Mouse (Mus musculus) heart, postnatal 36 days (tissue): Measurements from ENCODE around the gene Fbxl5. TPM values are rescaled to one million over a fixed set of nuclear protein-coding genes. Genes with fewer than 3 reads are reported as not detected.
A peak's percentile ranks its signal among the peaks of the same experiment; 100 is the strongest.

ENCODE experiments used
- DNase-seq, 2 experiments: peaks; one replicate each; pipeline ENCODE4 v3.0.0; 2021 to 2022
- intact Hi-C: fragments of 180-260 bp; cut with DNase I; formaldehyde crosslinking; loops from one replicate; pipeline ENCODE4 v1.15.1; 2025
- total RNA-seq, 2 experiments: library from RNA; stranded (reverse); gene quantifications; 2 replicates each; pipeline ENCODE4 v1.2.3; 2021

Fbxl5 gene
- 10 to 100 TPM; 37.6 to 38.0 TPM for total RNA-seq

DNA sequence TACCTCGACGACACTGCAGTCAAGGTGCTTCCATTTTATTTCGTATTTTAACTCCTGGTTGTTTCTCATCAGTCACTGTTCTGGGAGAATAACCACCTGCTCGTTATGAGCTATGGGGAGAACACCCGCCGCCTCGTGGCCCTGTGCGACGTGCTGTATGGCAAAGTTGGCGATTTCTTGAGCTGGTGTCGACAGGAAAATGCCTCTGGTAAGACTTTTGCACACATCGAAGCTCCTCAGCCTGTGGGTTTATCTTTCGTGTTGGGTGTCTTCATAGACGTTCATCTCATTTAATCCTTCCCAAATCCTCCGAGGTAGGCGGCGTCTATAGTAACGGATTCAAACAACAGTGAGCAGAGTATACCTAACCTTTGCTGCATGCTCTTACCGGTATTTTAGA lies at the start of gene Fbxl5:
Fbxl5 (minus strand) TSS at position 101 of the 400 bp plus-strand sequence.
- intact Hi-C loops: no loop called here
- no peak for DNase-seq

DNA sequence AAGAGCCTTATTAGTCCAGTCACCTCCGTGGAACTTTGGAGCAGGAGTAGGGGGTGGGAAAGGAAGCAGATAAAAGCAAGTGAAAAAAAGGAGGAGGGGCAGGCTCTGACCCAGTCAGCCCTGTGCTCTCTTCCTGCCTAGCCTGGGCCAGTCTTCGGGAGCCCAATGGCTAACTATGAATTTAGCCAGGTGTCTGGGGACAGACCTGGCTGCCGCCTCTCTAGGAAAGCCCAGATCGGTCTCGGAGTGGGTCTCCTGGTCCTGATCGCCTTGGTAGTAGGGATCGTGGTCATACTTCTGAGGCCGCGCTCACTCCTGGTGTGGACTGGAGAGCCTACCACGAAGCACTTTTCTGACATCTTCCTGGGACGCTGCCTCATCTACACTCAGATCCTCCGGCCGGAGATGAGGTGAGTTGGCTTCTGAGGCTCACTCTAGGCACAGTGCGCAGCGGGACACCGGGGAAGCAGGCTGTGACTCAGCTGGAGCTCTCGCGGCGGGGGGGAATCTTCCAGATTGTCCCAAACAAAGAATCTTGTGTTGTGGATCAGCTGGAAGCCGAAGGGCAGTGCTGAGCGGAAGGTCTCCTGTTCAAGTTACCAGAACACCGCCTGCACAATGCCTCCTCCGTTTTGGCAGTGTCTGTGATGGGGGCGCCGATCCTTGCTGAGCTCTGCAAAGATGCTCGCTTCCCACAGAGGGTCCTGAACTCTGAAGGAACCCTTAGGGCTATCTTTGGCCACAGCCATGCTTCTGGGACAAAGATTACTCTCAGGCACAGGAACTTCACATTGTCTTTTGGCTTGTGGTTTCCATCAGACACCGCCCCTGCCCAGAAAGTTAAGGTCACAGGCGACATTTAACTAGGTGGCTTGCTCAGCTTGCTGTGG lies 47.5 kb upstream of the Fbxl5 start:
- intact Hi-C loops: loop anchor here (1.0 to 2.0 kb wide), 2 partner anchors 14 to 25 kb away; no protein-coding TSS in a partner anchor
- DNase-seq: peak; percentile 52 to 61

DNA sequence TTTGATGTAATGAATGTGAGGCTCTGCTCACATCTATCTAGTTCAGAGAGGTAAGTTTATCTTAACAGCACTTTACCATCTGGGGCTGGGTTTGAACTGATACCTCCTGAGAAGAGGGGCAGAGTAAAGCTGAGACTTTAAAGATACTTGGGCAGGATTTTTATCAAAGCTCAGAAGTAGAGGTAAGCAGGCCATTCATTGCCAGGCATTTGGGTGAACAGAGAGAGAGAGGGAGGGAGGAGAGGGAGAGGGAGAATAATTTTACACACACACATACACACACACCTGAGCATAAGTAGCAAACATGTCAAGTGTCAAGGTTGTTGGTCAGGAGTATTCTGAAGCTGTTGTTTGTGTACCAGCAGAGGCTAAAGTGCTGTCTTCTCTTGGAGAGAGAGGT lies 46.8 kb upstream of the Fbxl5 start, which contains the start of gene Cd38:
Cd38 (plus strand) TSS at position 301 of the 400 bp plus-strand sequence.
- intact Hi-C loops: loop anchor here (1.0 to 2.0 kb wide), 2 partner anchors 13 to 24 kb away; no protein-coding TSS in a partner anchor
- DNase-seq: no peak

DNA sequence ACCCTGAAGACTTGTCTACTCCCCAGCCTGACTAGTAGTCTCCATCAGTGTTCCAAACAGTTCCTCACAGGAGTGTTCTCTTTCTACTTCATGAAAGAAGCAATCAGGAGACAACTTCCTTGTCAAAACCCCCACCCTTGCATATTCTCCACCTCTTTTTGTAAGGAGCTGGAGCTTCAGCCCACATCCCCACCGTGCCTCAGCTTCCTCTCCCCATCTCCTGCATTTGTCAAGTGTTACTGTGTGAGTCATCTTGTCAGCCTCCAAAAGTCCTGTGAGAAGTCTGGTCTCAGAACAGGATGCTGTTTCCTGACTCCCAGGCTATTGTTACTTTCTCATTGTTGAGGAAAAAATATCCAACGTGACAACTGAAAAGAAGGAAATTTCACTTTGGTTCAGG lies 43.9 kb upstream of the Fbxl5 start:
- no peak for DNase-seq
- intact Hi-C loops: no loop called here

DNA sequence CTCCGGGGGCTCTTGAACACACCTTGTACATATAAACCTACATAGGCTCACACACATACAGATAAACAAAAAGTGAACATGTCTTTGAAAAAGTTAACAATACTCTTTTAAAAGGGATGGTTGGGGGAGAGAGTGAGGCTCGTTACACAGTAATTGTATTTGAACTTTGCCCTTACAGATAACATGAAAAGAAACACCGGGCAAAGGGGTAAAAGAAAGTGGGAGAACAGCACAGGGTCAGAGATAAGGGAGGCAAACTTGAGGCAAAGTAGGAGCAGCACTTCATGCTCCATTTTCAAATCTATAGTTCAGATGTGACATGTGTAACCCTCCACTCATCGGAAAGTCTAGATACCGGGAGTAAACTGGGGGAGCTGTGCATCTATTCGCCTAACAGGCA lies 42.2 kb upstream of the Fbxl5 start:
- no peak for DNase-seq
- intact Hi-C loops: no loop called here

DNA sequence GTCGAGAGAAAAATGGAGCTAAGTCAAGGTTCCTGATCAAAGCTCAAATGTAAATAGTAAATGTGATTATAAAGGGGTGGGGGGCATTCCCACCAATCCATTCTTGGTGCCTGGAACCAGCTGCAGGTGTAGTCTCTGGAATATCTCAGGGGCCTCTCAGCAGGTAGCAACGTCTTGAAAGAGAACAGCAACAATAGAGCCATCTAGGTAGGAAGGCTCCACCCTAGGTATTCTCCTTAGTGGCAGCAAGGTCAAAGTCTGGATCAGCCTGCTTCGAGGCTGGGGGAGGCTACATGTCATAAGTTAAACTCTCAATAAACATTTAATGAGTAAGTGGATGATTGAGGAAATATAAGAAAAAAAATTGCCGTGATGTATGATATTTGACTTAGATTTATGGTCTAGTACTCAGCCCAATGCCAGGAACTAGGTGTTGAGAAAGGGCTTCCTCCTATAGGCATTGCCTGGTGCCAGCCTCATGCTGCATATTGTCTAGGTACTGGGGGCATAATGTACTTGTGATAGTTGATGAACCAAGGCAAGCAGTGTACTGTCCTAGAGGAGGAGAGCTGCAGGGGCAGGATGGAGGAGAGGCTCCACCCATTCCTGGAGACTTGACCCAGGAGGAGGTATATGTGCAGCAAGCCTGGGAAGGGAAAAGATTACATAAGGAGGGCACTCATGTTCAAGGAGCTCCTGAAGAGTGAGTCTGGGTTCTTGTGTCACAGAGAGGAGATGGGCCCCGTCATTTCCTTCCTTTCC lies 39.4 kb upstream of the Fbxl5 start:
- intact Hi-C loops: no loop called here
- no peak for DNase-seq

DNA sequence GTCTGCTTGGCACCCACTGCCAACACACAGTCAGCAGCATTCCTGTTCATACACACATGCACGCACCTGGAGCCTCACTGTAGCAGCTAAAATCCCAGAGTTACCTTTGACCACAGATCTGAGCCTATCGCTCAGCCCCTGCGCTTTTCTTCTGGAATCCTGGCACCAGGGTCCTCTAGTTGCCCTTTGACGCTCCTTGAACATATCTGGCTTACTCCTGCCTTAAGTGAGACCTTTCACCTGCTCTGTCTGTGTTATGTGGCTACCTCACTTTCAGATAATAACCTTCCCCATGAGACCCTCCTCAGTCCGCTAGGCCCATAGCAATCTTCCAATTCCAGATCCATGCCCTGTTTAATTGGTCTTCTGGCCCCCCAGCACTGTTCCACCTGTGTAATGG lies 38.7 kb upstream of the Fbxl5 start:
- intact Hi-C loops: no loop called here
- no peak for DNase-seq

DNA sequence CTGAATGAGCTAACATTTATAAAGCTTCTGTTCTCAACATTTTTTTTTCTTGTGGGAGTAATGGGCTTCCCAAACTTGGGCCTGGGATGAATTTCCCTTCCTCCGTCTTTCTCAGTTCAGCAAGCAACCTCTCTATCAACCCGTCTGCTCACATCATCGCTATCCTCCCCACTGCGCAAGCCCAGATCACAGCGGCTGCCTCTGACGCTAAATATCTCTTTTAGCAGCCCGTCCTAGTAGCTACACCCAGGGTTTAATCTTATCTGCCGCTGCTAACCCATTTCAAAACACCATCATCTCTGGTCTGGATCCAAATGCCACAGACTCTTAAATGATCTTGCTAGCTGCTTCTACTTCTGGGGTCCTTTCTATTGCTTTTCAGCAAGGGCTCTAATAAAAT lies 38.2 kb upstream of the Fbxl5 start:
- intact Hi-C loops: no loop called here
- no peak for DNase-seq

DNA sequence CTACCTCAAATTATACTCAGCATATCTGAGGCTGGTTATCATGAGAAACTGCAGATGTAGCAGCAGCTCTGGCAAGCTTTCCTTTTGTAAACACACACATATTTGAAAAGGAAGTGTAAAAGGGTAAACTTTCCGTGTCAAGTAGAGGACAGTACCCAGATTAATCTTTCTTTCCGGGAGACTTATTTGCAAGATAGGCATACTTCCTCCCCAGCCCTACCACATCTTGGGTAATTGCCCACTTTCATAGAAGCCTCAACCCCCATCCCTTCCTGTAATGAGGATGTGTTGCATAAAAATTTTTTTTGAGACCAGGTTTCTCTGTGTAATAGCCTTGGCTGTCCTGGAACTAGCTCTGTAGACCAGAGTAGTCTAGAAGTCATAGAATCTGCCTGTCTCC lies 34.3 kb upstream of the Fbxl5 start:
- intact Hi-C loops: loop anchor here (2.0 kb wide), 1 partner anchor 13 kb away; the partner anchor contains the start of gene Cd38
- no peak for DNase-seq

DNA sequence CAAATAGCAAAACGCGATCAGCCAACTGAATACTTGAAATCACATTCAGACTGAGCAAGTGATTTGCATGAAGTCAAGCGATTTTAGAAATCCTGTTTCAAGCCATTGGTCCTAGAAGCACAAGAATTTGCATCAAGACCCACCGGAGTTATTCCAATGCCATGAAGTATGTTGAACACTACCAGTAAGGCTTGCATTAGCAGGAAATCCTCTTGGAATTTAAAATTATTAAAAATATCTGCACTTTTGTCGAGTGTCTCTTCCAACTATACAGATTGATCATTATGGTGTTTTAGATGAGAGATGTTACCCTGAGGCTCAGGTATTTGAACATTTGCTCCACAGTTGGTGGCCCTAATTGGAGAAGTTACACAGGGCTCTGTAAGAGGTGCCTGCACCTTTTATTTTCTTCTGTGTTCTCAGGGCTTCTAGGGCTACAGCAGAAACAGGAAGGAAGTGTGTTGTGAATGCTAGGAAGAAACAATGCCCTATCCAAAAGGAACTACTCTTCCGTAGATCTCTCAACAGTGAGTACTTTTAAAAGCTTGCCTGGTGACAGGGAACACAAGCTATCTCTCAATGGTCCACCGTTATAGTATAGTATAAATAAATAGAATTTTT lies 32.5 kb upstream of the Fbxl5 start:
- DNase-seq: no peak
- intact Hi-C loops: loop anchor here (2.0 kb wide), 1 partner anchor 15 kb away; the partner anchor contains the start of gene Cd38

DNA sequence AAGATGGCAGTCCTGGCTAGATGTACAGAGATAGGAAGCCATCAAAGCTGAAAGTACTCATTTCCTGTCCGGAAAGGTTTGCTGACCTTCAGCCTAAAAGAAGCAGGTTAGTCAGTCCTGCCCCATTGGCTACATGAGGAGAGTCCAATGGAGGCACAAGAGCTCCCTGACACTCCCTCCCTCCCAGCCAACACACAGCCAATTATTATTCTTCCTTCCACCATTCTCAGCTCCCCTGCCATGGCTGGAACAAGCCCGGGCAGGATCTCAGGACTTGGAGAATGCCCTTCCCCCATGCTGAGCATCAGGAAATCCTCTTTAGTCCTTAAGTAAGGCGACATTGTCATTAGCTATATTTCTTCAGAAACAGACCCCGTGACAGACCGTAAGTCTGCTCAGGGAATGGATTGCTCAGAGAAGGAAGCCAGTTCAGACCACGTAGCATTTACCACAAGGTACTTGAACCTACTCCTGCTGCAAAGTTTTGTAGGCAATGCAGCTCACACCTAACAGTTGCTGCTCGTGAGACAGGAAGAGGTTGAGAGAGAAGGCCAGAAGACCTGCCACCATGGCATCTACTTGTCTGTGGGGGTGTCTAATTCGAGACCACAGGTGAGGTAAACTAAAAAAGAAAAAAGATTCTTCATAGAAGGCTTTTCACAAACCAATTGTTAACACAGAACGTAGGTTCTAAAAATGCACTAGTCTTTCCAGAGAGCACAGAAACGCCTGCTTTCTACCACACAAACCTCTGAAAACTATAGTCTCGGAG lies 31.8 kb upstream of the Fbxl5 start:
- no peak for DNase-seq
- intact Hi-C loops: no loop called here

DNA sequence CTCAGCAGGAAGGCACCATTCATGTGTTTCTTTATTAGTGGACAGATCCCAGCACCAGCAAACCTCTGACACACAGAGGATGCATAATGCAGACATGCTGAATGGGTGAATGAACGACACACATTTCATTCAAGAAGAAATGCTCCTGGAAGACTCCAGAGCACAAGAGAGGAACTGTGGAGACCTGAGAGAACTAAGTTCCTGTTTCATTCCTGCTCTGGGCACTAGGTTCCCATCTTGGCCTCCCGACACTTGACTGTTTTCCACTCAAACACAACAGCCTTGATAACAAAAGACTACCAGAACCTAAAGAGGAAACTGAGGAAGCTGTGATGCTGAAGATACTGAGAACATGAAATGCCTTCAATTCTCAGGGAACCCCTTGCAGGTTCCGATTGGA lies 26.8 kb upstream of the Fbxl5 start:
- intact Hi-C loops: no loop called here

DNA sequence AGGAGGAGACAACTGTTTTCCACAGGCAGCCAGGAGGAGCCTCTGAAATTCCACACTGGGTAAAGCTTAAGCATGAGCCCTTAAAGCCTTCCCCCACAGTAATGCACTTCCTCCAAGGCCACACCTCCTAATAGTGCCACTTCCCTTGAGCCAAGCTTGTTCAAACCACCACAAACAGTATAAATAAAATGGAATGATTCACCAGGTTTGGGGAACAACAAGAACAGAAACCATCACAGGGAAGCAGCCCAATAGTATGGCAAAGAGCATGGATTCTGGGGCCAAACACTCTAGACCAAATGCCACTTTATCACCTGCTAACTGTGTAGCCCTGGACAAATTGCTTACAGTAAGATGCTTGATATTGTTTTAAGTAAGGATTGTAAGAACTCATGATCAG lies 26.1 kb upstream of the Fbxl5 start:
- intact Hi-C loops: no loop called here
- no peak for DNase-seq

More for the DNA sequence above, 26.8 kb upstream of the Fbxl5 start:
- no peak for DNase-seq

DNA sequence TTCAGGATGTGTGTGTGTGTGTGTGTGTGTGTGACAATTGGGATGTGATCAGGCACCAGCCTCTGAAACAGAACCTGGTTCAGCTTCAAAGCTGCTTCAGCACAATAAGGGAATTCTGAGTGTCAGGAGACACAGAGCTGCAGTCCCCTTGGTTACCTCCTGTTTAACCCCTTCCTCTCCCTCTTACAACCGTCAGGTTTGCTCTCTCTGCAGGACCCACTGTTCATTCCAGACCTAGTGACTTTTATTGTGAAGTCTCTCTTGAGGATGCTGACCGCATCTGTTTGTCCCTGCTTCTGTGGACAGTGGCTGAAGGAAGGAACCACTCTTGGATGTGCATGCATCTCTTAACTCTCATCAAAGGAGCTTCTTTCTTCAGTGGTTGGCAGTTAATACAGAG lies 24.8 kb upstream of the Fbxl5 start:
- intact Hi-C loops: no loop called here
- DNase-seq: no peak

DNA sequence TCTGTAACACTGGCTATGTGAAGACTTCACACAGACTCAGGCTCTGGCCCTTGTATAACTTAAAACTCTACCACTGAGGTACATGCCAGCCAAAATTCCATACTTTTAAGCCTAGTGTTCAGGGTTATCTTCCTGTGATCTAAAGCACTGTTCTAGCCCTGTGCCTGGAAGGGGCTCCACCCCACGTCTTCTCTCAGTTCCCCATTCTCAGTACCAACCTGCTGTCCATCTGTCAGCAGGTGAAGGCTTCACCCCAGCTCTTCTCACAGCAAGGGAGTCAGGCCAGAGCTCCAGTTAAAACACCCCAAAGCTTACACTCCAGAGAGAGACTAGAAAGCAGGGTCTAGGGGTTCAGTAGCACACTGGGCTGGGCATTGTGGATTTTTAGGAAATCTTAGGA lies 24.2 kb upstream of the Fbxl5 start:
- intact Hi-C loops: no loop called here

DNA sequence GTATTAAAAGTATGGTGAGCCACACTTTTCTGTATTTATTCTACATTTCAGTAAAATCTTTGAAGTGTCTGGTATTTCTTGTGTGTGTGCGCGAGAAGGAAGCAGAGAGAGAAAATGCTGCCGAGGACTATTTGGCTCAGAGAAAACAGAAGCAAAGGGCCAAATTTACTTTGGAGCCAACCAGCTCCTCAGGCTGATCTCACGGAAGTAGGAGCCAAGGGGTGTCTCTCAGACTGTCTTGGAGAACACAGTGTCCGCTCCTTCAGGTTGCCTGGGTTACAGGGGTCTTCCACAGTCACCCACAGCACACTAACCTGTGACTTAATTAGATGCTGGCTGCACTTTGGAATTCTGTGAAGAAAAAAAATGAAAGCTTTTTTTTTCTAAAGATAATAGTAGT lies 23.6 kb upstream of the Fbxl5 start:
- peak in 1 of 2 experiments; percentile 28 for DNase-seq
- intact Hi-C loops: no loop called here

More for the DNA sequence above, 24.2 kb upstream of the Fbxl5 start:
- no peak for DNase-seq

DNA sequence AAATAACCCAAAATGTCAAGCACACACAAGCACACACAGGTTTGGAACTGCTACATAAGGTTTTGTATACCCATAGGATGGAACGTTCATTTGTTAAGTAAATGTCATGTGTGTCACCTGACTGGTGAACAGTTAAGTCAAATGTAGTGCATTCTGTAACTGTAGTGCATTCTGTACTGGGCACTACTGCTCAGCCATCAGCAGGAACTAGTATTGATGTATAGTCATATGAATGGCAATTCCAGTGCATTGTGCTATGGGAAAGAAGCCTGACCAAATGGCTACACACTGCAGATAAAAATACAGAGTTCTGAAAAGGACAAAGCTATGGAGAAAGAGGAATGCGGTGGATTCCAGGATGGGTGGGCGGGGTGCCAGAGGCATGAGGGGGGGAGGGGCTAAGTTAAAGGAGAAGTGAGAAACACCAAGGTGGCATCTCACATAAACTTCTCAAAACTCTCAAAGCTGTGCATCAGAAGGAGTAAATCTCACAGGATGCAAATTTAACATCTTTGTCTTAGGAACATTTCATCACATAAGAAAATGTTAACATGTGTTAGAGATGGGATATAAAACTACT lies 21.2 kb upstream of the Fbxl5 start:
- intact Hi-C loops: loop anchor here (5.0 kb wide), 3 partner anchors 50 to 205 kb away; no protein-coding TSS in a partner anchor
- no peak for DNase-seq

DNA sequence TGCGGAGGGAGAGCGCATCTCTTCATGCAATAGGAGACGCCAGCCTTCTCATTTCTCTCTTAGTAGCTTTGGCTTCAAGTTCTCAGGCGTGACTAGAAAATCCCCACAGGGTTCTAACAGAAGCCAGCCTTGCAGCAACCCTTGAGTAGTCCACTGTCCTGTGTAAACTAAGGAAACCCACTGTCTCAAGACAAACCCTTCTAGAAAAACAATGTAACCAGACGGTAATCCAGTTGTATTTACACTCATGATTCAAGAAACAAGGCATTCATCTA lies 20.5 kb upstream of the Fbxl5 start:
- intact Hi-C loops: loop anchor here (5.0 kb wide), 3 partner anchors 50 to 205 kb away; no protein-coding TSS in a partner anchor

DNA sequence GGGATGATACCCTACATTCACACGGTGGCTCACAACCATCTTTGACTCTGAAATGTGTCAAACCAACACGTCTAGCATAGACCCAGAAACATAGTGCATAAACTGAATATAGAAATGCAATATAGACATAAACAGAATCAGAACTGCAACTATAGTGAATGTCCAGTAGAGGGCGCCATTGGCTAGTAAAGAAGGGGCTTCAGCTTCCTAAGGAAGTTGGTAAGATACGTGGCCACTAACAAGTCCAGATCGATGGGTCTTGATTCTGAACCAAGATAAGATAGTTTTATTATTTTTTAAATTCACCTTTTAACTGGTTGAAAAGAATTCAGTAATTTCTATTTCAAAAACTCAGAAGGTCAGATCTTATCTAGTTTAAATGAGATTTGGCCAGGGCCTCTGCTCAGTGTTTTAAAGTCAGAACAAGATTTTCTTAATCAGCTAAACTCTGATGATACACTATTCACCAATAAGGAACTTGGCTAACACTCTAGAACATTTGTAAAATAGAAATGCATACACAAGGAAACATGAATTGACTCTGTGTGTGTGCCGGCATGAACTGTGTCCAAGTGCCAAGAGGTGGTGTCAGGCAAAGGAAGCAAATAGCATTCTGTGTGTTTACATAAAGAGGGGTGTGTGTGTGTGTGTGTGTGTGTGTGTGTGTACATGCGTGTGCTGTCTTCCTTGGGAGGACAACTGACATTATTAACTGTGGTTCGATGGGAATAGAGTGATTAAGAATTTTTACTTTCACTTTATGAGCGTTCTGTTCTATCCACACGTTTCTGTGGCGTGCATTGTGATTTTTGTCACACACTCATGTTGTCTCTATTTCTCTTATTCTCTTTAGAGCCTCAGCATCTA lies 19.9 kb upstream of the Fbxl5 start:
- intact Hi-C loops: loop anchor here (5.0 kb wide), 3 partner anchors 51 to 206 kb away; no protein-coding TSS in a partner anchor
- DNase-seq: peak; percentile 50 to 58

More for the DNA sequence above, 20.5 kb upstream of the Fbxl5 start:
- DNase-seq: no peak
